Mouse (Mus musculus): ENCODE measurements around the gene Iqgap1.

GRCm38 (mm10) chr7:80802412-80803160 is 23.2 kb downstream of the Iqgap1 start:
- TF ChIP-seq POLR2A (IDR thresholded peaks at IDR 0.05; ENCODE audit: borderline replicate concordance, control insufficient read depth, low read depth, low read length), result peak; percentile 74
- no peak for TF ChIP-seq CTCF (IDR thresholded peaks at IDR 0.05; ENCODE audit: control insufficient read depth, insufficient read depth, low read length)

All from bone marrow, adult 2 months (tissue).